Comparison of ENCODE assay signal across 15 mouse cellular contexts in the genomic region with DNA sequence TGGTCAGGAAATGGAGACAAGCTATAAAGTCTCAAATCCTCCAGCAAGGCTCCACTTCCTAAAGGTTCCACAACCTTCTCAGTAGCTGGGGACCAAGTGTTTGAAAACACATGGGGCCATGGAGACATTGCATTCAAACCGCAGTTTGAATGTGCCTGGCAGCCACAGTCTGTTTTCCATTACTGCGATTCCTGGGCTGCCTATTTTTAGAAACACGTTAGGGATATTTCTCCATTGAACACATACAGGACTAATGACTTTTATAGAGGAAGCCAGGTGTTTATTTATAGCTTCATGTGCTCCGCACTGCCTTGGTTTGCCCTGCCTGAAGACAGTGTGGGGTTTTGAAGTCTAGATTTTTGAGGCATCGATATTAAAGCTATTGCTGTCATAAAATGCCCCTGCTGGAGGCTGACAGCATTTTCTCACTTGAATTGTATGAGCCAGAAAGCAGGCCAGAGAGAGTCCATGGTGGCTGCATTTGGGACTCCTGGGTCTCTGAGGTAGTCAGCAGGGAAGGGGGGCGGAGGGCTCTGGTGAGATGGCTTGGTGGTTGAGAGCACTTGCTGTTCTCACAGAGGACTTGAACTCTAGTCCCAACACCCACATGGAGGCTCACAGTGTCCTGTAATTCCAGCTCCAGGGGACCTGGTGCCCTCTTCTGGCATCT. TPM values are rescaled to one million over a fixed set of nuclear protein-coding genes. Genes with fewer than 3 reads are reported as not detected.
DNase-seq lines count a peak whose midpoint lies in the region; ATAC-seq and TF ChIP-seq lines count a peak whose summit lies in the region.
"Had no signal": no experiment of that assay in that cellular context is flagged by ENCODE, and none has a peak within 500 bp of the region (broad histone marks: within the 10 kb centered on the region; RNA-seq: fewer than 3 reads in every experiment).

No protein-coding gene starts in this region.

- intact Hi-C loops in heart, postnatal 14 days (cut with DNase I), result no loop called here

- ATAC-seq in Patski, result no peak
- ATAC-seq in heart, embryonic 11.5 days (replicated peaks; ENCODE audit: insufficient number of reproducible peaks, low FRiP score, low TSS enrichment), result no peak
- ATAC-seq in limb, embryonic 13.5 days (ENCODE audit: low FRiP score, low read depth), result peak; percentile 78
- ATAC-seq: CD4-positive, CD25-positive, alpha-beta regulatory T cell, adult 4 months; midbrain, embryonic 16.5 days had no signal

- in situ Hi-C loops in Patski (cut with MboI; ENCODE audit: low pct_unique_long_range_greater_than_20kb), result no loop called here

- CTCF ChIA-PET in Patski (lab: Charles Lee), result interaction anchor here (1.1 to 2.6 kb wide), 4 partner anchors 14 to 31 kb away, joined by 3 to 7 read pairs (median 5); no protein-coding TSS in a partner anchor

- peak overlapping the region; percentile 22; the same call in 1 of the 2 replicates for H3K27ac ChIP-seq in heart, embryonic 11.5 days (ENCODE audit: low read depth, low read length)
- H3K27ac ChIP-seq in limb, embryonic 13.5 days, result peak overlapping the region; percentile 87
- H3K27ac ChIP-seq in cerebellum, adult 2 months (ENCODE audit: insufficient read depth, low read length), result no peak overlapping the region
- H3K27ac ChIP-seq: liver, embryonic 13.5 days; neural tube, embryonic 15.5 days had no signal

- H3K9me3 ChIP-seq in heart, embryonic 11.5 days (replicated peaks; ENCODE audit: control insufficient read depth, low read length), result no peaks in the 10 kb centered on the region
- no peaks in the 10 kb centered on the region for H3K9me3 ChIP-seq in limb, embryonic 13.5 days
- H3K9me3 ChIP-seq: liver, embryonic 13.5 days; neural tube, embryonic 15.5 days had no signal

- TF ChIP-seq CTCF in Patski (IDR thresholded peaks at IDR 0.05), result peak; percentile 44
- TF ChIP-seq CTCF in cerebellum, adult 2 months (IDR thresholded peaks at IDR 0.05; ENCODE audit: borderline replicate concordance, insufficient read depth, low read depth, low read length), result no peak

- no peak overlapping the region for H3K4me2 ChIP-seq in heart, embryonic 11.5 days
- H3K4me2 ChIP-seq in limb, embryonic 13.5 days (replicated peaks), result peak overlapping the region; percentile 28
- H3K4me2 ChIP-seq: liver, embryonic 13.5 days; neural tube, embryonic 15.5 days had no signal

- peaks cover 4% of the 10 kb centered on the region; the same call in 1 of the 2 replicates for H3K4me1 ChIP-seq in heart, embryonic 11.5 days (ENCODE audit: control insufficient read depth, insufficient read depth, low read length)
- peaks cover 62% of the 10 kb centered on the region for H3K4me1 ChIP-seq in limb, embryonic 13.5 days
- no peaks in the 10 kb centered on the region for H3K4me1 ChIP-seq in cerebellum, adult 2 months (ENCODE audit: control insufficient read depth, insufficient read depth, low read length)
- H3K4me1 ChIP-seq: liver, embryonic 13.5 days; neural tube, embryonic 15.5 days had no signal

- TF ChIP-seq POLR2A in cerebellum, adult 2 months (IDR thresholded peaks at IDR 0.05; ENCODE audit: borderline replicate concordance, insufficient read depth, low read length), result no peak

- POLR2A ChIA-PET in Patski (lab: Charles Lee), result no interaction called here

- no peak overlapping the region for H3K4me3 ChIP-seq in heart, embryonic 11.5 days (ENCODE audit: low read depth, low read length)
- H3K4me3 ChIP-seq in limb, embryonic 13.5 days, result no peak overlapping the region
- H3K4me3 ChIP-seq in cerebellum, adult 2 months (replicated peaks; ENCODE audit: insufficient read depth, low read depth, low read length), result no peak overlapping the region
- H3K4me3 ChIP-seq: liver, embryonic 13.5 days; neural tube, embryonic 15.5 days had no signal

- 53% methylated on average over 6 of the region's 6 CpGs for WGBS in heart, embryonic 11.5 days (ENCODE audit: insufficient replicate concordance)
- WGBS in limb, embryonic 13.5 days, result 24% methylated on average over 6 of the region's 6 CpGs
- 74% methylated on average over 6 of the region's 6 CpGs for WGBS in cerebellum, adult 2 months

- DNase-seq in heart, adult 8-10 months (ENCODE audit: low spot score), result peak; percentile 51
- DNase-seq in heart, postnatal 14 days, result no peak
- DNase-seq in Patski (ENCODE audit: low read depth, low spot score), result no peak
- DNase-seq in cerebellum, adult 2 months, result no peak
- DNase-seq in cerebellum, postnatal 14 days, result no peak
- DNase-seq: cerebellum, adult 8-10 months; liver, embryonic 13.5 days; lung, postnatal 4 days; right cerebral cortex, adult 18-20 months; thymus, postnatal 14 days had no signal

- no peaks in the 10 kb centered on the region for H3K27me3 ChIP-seq in Patski
- H3K27me3 ChIP-seq in heart, embryonic 11.5 days (ENCODE audit: control insufficient read depth, insufficient read depth, low read length), result no peaks in the 10 kb centered on the region
- H3K27me3 ChIP-seq in limb, embryonic 13.5 days, result no peaks in the 10 kb centered on the region
- no peaks in the 10 kb centered on the region for H3K27me3 ChIP-seq in cerebellum, adult 2 months (ENCODE audit: control insufficient read depth, insufficient read depth, low read length)
- H3K27me3 ChIP-seq: liver, embryonic 13.5 days; neural tube, embryonic 15.5 days had no signal

- H3K36me3 ChIP-seq in heart, embryonic 11.5 days (ENCODE audit: control insufficient read depth, insufficient read depth, low read length), result no peaks in the 10 kb centered on the region
- H3K36me3 ChIP-seq in limb, embryonic 13.5 days, result no peaks in the 10 kb centered on the region; the same call in 1 of the 2 replicates
- H3K36me3 ChIP-seq: liver, embryonic 13.5 days; neural tube, embryonic 15.5 days had no signal

- no peak overlapping the region for H3K9ac ChIP-seq in heart, embryonic 11.5 days (ENCODE audit: low read depth, low read length)
- no peak overlapping the region for H3K9ac ChIP-seq in limb, embryonic 13.5 days
- H3K9ac ChIP-seq: liver, embryonic 13.5 days; neural tube, embryonic 15.5 days had no signal

RNA-seq across cellular contexts. Expression of gene Fgf2, which starts 35.1 kb away (rescaled TPM):
- 10 to 100 TPM in 2 of 4 experiments, 1 to 10 TPM in 2; 9.2 to 15.7 (median 12.1) TPM for total RNA-seq in heart, adult 8-10 months (2022)
- 1 to 10 TPM; 3.2 to 6.6 TPM for total RNA-seq in heart, postnatal 14 days (2021)
- 1.3 TPM for polyA plus RNA-seq in Patski (2021)
- polyA plus RNA-seq in heart, embryonic 11.5 days (2014; fragmentation: Nextera tagmentation; extraction: Ambion mirVana), result 1.4 and 1.5 TPM in 2 replicates
- polyA plus RNA-seq in limb, embryonic 13.5 days (2015; fragmentation: Nextera tagmentation; extraction: Ambion mirVana), result 3.9 and 4.7 TPM in 2 replicates
- polyA plus RNA-seq in cerebellum, adult 2 months (2012; rRNA removed), result 1.8 and 2.3 TPM in 2 replicates

RNA-seq across cellular contexts. Expression of gene Spata5, which starts 36.5 kb away (rescaled TPM):
- total RNA-seq in heart, adult 8-10 months (2022), result 10 to 100 TPM; 12.4 to 15.8 (median 15.4) TPM
- 10 to 100 TPM; 15.6 to 18.3 TPM for total RNA-seq in heart, postnatal 14 days (2021)
- polyA plus RNA-seq in Patski (2021), result 43.3 TPM
- polyA plus RNA-seq in heart, embryonic 11.5 days (2014; fragmentation: Nextera tagmentation; extraction: Ambion mirVana), result 27.8 TPM in 2 replicates
- 40.3 and 44.6 TPM in 2 replicates for polyA plus RNA-seq in limb, embryonic 13.5 days (2015; fragmentation: Nextera tagmentation; extraction: Ambion mirVana)
- polyA plus RNA-seq in cerebellum, adult 2 months (2012; rRNA removed), result 8.0 and 9.0 TPM in 2 replicates

RNA-seq across cellular contexts. Expression of gene Nudt6, which starts 36.8 kb away (rescaled TPM):
- total RNA-seq in heart, adult 8-10 months (2022), result 10 to 100 TPM; 32.4 to 40.0 (median 33.8) TPM
- 10 to 100 TPM; 27.2 to 30.8 TPM for total RNA-seq in heart, postnatal 14 days (2021)
- polyA plus RNA-seq in Patski (2021), result 20.4 TPM
- 8.2 and 13.2 TPM in 2 replicates for polyA plus RNA-seq in heart, embryonic 11.5 days (2014; fragmentation: Nextera tagmentation; extraction: Ambion mirVana)
- polyA plus RNA-seq in limb, embryonic 13.5 days (2015; fragmentation: Nextera tagmentation; extraction: Ambion mirVana), result 4.5 and 5.2 TPM in 2 replicates
- polyA plus RNA-seq in cerebellum, adult 2 months (2012; rRNA removed), result 9.3 TPM in 2 replicates
